Mouse (Mus musculus) cerebellum, adult 11 months (tissue): Measurements from ENCODE around the gene Tdp2.
A peak's percentile ranks its signal among the peaks of the same experiment; 100 is the strongest.

Experiments used
- DNase-seq: peaks from one replicate; pipeline ENCODE4 v3.0.0; 2022

Tdp2 gene

DNA sequence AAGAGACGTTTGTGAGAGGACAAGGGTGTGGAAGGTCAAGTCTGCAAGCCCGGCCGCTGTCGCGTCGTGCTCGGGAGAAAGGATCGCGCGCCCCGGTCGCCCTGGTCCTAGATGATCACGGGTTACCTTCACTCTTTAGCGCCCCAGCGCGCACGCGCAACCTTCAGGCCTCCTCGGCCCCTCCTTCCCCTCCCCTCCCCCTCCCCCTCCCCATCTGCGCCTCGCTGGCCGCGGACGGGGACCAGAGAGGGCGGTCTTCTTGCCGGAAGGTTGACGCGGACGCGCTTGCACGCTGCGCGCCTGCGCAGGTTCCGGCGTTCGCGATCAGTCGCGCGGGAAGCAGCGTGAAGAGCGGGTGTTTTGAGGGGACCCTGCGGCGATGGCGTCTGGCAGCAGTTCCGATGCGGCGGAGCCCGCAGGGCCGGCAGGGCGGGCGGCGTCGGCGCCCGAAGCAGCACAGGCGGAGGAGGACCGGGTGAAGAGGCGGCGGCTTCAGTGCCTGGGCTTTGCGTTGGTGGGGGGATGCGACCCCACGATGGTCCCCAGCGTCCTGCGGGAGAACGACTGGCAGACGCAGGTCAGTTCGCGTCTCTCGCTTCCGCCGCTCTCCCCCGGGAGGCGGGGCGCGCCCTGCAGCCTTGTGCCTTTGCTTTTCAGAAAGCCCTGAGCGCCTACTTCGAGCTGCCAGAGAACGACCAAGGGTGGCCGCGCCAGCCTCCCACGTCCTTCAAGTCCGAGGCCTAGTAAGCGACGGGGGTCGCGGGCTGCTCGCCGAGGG is at the start of gene Tdp2, which contains the start of gene Acot13:
Gene Tdp2 (plus strand): TSS at position 327 of the 778 bp plus-strand sequence.
Gene Acot13 (minus strand): TSS at position 188 of the 778 bp plus-strand sequence.
- DNase-seq = peak; percentile 93

DNA sequence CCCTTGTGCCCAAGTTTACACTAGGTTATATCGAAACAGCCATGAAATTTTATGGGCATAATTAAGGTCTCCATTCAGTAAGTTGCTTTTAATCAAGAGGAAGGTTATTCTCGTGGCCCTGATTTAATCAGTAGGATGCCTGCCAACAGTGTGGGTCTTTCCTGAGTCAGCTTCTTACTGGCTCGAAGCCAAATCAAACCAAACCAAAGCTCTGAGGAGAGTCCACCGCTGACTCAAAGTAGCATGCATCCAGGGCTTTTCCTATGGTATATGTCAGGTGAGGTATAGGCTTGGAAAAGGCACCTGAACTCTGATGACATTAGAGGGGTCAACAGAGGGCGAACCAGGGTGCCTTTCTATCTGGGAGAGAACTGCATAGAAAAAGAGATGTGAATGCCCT is 49.6 kb upstream of the Tdp2 start:
- DNase-seq = no peak

DNA sequence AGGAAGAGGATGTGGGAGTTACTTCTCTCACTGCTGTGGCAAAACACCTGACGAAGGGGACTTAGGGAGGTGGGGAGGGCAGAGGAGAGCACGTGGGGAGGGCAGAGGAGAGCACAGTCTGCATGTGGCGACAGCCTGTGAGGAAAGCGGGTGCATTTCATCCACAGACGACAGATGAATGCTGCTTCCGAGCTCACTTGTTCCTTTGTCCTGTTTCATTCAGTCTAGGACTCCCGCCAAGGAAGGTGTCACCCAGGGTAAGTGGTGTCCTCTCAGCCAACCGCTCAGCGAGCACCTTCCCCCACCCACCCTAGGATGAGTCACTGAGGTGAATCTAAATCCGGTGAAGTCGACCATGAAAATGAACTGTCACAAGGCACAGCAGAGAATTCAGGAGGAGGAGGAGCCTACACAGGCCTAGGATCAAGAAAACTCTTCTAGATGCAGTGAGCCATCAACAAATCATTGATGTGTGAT is 45.4 kb upstream of the Tdp2 start:
- DNase-seq = peak; percentile 55

DNA sequence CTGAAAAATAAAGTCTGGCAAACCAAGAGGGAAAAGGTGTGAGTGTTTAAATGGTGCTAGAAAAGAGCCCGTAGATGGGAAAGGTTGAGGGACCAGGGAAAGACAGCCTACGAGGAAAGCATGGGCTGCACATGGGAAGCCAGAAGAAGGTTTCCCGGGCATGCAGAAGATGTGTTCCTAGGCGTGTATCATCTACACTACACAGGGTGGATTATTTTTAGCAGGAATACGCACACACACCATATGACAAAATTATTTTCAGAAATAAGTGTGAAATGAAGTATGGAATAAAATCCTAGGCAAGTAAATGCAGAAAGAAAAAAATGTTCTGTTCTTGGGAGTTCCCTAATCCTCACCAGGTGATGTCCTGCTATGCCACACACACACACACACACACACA is 44.0 kb upstream of the Tdp2 start:
- no peak for DNase-seq

DNA sequence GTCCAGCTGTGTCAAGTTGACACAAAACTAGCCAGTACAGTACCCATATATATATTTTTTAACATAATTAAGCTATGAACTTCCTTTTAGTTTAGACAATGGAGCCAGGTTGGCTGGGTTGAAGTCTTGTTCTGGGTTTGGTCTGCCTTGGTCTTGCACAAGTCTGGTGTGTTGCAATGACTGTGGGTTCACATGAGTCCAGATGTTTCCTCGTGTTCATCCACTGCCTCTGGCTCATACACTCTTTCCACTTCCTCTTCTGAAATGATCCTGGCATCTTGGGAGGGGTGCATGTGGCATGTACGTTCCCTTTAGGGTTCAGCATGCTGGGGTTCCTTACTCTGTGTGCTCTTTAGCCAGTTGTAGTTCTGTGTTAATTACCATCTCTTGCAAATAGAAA is 40.1 kb upstream of the Tdp2 start:
- DNase-seq = no peak

DNA sequence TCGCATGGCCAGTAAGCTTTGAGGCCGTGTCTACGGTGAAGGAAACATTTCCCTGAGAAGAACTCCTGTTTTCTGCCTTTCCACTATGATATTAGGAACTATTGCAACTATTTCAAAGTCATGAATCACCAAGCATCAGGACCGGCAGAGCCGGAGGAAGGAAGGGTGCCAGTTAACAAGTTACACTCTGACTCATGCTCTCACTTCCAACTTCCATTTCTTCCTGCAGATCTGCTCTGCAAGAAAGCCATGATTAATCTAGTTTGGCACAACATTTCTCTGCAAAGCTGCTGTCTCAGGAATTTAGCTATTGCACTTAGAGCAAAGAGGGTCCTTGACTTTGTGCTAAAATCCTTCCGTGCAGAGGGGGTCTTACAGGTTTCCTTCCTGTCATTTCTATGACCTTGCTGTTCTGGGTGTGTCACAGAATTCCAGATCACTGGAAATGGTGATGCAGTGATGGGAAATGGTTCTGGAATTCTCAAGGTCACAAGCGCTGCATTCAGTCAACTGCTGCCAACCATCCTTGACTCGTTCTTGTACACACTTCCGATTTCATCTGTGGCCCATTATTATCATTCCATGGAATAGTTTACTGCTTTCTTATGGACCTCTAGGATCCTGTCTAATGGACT is 39.0 kb upstream of the Tdp2 start:
- DNase-seq = no peak

DNA sequence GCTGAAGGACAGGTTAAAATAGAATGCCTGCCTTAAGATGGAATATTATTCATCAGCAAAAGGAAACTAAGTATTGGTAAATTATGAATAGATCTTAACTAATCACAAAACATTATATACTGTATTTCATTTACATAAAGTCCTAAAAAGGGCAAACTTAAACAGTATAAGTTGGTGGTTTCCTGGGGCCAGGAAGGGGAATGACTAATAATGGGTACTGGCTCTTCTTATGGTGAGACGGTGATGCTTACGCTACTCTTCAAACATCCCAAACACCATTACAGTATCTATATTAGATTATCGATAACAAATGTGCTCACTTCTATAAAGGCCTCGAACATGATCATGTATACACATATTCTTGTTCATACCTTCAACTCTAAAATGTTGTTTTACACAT is 32.8 kb upstream of the Tdp2 start:
- no peak for DNase-seq

DNA sequence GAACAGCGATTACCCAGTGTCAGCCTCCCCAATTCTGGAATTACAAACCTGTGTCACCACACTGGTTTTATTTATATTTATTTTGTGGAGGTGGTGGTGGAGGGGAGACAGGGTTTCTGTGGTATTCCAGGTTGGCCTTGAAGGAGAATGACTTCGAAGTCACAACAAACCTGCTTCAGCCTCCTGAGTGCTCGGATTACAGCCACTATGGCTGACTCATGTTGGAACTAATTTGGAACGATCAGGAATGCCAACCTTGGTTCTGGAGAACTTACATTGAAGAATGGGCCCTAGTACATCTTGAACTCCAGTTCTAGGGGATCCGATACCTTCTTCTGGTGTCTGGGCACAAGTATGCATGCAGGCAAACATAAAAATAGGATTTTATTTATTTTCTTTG is 32.1 kb upstream of the Tdp2 start:
- no peak for DNase-seq

DNA sequence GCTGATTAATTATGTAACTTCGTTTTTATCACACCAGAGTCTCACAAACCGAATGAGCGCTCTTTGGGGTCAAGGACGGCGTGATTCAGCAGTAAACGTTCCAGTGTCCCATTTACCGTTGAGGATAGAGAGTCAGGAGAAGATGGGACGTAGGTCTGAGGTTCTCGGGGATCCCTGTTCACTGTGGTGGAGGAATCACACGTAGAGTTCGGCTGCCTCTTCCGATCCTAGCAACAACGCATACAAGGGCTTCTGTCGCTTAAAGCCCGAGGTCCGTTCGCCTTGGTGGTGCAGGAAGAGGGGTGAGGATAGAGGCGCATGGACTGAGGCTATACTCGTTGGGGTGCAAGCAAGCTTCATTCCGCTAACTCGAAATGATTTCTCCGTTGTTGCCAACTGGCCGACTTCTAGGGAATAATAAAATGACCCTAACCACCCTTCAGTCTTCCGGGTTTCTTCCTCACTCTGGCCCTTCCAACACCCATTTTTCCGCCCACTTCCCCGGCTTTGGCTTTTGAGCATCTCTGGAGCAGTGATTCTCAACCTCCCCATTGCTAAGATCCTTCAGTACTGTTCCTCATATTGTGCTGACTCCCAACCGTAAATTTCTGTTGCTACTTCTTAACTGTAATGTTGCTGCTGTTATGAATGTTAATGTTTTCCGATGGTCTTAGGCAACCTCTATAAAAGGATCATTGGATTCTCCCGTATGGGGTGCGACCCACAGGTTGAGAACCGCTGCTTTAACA is 31.4 kb upstream of the Tdp2 start:
- peak; percentile 50 for DNase-seq

DNA sequence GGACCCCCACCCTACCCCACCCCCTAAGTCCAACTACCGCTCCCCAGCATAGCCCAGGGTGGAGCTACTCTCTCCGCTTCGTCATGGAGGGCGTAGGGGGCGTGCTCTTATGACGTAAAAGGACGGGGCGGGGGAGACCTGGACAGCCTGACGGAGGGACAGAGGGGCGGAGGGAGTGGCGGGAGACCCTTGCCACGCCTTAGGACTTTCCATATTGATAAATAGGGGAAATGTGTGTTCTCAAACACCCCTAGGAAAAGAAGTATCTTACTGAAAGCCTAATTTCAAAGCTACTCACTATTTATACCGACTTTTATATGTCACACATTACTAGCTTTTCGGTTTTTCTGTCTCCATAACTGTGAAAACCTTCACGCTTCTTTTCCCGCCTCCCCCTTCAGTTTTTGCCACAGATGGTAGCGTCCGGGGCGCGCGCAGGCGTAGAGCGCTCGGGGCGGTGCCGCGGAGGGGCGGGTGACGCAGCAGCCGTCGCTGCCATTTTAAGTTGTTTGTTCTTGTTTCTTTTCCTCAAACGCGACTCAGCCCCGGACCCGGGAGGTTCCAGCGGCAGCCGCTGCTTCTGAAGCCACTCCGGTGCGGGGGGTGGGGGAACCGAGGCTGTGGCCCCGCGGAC is 30.7 kb upstream of the Tdp2 start:
- peak; percentile 96 for DNase-seq

DNA sequence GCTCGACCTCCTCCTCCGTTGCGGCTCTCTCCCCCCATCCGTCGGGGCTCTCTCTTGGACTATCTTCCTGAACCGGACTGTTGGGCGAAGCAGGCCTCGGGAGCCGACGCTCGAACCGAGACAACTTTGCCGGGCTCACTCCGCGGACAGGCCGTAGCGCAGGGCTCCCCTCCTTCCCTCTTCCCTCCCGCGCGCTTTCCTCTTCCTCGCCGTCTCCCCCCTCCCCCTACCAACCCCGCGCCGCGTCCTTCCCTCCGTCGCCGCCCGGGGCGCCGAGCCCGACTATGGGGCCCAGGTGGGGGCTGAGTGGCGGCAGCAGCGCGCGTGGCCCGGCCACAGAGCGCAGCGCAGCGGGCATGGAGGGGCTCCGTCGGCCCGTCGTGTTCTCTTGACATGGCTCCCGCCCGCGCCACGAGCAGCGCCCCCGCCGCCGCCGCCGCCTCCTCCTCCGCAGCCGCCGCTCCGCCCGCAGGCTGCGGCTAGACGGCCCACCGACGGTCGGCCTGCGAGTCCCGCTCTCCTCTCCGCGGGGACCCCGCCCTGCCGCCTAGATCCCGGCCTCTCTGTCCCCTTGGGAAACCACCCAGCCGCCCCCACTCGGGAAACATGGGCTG is 30.1 kb upstream of the Tdp2 start, which contains the start of gene BC005537:
Gene BC005537 (plus strand): TSS at position 350 of the 614 bp plus-strand sequence.
- peak; percentile 62 for DNase-seq

DNA sequence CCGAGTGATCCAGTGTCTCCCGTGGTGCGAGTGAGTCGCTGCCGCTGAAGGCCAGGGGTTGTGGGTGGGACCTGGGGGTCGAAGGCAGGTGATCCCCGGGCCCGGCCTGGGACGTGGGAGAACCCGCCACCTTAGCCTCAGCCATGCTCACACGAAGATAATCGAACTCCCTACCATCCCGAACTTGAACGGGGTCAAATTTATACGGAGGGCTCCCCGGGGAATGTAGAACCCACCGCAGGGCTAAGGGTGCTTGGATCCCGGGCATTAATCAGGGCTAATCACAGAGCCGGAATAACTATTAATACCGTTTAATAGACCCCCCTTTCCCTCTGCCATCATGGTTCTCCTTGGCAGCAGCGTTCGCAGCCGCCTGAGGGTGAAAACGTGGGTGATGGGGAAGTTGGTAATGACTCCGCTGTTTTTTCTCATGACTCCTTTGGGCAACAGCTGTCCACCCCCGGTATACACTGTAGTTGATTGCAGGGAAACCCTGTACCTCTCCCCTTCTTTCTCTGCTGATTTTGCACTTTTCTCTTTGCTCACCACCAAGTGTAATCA is 29.3 kb upstream of the Tdp2 start:
- peak; percentile 31 for DNase-seq

DNA sequence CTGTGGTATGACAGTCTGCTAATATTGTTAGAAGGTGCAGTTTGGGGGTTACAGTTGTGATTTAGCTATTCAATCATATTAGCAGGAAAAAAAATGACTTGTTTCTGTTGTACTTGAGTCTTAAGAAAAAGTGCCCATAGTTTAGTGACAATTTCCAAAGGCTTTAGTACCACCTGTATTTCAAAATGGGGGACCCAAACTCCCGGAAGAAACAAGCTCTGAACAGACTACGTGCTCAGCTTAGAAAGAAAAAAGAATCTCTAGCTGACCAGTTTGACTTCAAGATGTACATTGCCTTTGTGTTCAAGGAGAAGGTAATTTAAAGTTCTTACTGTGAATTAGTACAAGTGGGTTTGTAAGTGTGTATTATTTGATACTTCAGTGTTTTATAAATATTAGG is 28.3 kb upstream of the Tdp2 start:
- no peak for DNase-seq

DNA sequence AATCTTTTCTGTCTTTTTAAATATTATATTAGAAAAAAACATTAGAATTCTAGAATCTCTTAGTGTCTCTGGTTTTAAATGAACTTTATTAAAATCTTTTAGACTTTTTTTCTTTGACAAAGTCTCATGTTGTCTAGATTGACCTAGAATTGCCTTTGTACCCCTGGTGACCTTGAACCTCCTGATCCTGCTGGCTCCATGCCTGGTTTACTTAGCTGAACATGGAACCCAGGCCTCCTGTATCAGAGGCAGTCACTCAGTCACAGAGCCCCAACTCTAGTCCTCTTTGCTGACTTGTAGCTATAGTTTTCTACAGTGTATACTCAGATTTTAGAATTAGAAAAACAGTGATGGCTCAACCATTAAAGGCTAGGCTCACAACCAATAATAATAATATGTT is 25.4 kb upstream of the Tdp2 start:
- no peak for DNase-seq

DNA sequence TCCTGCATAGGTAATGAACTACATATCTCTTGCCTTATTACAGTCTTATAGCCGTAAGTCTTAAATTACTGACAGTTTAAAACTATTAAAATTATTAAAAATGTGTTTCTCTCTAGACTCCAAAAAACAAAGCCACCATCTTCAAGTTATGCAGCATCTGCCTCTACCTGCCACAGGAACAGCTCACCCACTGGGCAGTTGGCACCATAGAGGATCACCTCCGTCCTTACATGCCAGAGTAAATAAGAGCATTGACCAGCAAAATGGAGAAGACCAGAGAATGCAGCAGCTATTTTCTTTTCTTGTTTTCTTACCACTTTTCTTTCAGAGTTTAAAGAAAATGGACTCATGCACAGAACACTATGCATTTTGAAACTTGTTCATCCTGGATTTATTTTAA is 19.0 kb upstream of the Tdp2 start:
- DNase-seq = no peak

DNA sequence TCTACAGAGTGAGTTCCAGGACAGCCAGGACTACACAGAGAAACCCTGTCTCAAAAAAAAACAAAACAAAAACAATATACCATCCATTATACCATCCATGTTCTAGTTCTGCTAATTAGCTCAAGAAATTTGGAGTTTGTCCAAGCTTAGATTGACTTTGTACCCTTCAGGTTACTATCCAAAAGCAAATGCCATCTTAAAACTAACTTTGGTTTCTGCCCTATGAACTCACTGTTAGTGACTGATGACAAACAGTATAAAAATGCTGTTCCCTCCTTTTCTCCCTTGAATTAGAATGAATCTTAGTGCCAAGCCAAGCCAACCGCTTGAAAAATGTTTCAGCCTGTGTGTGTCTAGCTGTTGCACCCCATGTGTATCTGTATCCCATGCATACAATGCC is 16.9 kb upstream of the Tdp2 start:
- no peak for DNase-seq

DNA sequence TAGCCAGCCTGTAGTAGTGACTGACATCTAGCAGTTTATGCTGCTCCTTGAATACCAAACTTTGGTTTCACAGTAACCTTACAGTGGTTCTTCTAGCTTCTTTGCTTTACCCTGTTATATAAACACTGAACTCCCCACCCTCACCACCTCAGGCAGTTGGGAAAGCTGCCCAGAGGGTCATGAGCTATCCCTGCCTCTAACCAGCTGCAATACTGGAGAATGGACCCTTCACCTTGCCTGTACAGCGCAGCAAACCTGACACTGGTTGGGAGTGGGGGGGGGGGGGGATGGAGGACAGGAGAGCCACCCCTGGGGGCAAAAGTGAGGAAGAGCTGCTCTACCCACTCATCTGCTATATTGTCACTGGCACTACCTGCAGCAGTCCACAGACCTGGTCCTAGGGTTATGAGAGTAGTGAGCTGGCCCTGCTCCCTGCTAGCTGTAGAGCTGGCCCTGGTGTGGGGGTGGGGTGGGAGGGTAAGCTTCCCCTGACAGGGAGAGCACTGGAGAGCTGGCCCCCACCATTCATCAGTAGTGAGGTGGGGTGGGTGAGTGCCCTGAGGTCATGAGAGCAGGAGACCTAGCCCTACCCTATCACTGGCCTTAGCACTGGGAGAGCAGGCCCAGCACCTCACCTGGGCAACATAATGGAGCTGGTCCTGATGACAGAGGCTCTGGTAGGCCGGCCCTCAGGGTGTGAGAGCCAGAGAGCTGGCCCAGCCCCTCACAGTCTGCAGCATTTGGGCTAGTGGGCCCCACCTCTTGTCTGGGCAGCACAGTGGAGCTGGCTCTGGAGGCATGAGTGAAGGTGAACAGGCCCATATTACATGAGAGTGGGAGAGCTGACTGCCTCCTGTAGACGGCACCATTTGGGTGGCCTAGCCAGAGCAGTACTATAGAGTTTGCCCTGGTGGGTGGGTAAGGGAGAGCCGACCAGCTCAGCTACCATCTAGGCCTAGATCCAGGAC is 15.1 kb upstream of the Tdp2 start:
- DNase-seq = no peak

DNA sequence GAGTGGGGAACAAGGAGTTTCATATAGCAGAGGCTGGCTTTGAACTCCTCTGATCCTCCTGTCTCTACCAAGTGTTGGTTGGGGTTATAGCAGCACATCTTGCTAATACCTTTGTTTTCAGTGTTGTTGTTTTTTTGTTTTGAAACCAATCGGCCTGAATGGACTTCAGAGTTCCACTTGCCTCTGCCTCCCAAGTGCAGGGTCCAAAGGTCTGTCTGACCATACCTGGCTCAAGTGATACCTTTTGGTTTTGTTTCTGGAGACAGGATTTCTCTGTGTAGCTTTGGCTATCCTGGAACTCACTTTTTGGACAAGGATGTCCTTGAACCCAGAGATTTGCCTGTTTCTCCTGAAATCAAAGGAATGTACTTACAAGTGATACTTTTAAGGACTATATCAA is 11.5 kb upstream of the Tdp2 start:
- DNase-seq = no peak

DNA sequence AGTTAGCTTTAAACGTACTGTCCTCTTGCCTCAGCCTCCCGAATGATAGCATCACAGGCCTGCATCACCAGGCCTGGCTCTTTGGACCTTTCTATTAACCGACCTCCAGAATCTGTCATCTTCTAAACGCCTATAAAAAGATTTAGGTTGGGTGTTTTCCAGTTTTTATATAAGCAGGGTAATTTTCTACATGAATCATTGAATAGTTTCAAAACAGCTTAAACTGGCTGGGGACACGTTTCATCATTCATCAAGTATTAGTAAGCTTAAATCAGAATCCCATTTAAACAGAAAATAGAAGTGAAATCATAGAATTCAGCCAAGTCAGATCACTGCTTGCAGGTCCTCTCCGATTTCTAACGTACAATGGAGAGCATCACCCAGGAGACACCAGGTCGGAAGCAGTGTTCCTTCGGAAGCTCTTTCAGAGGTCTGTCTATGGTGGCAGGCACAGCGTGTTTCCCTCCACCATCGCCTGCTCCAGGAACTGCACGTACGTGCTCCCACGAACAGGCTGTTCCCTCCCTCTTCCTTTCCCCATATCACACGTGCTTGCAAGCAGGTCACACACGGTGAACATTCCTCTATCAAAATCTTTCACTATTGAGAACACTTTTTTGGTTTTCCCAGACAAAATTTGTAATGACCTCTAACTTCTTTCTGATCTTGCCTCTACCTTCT is 8.7 kb upstream of the Tdp2 start:
- no peak for DNase-seq

DNA sequence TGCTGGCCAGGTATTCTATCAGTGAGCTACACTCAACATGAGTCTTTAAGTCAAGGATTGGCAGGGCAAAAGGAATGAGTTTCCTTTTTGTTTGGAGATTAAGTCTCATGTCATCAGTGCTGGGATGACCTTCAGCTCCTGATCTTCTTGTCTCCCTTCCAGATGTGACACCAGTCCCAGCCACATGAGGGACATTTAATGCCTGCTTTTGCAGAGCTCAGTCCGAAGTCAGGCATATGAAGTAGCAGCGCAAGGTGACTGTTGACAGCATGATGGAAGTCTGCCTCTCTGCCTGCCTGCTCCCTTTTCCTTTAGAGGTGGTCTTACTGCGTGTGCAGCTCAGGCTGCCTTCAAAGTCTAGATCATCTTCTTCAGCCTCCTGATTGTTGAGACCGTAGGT is 6.8 kb upstream of the Tdp2 start:
- DNase-seq = no peak

DNA sequence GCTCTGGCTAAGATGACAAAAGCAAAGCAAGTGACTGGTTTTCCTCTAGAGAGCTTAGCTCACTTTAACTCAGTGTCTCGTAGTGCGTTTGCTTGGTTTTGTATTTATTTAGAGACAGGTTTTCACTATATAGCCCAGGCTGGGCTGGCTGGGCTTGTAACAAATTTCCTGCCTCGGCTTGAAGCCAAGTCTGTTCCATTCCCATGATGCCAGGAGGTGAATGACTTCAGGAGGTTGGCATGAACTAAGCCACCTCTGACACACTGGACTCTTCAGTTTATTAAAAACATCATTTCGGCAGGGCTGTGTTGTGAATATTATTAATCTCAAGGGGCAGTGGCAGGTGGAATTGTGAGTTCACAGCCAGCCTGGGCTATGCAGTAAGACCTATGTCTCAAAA is 5.9 kb upstream of the Tdp2 start:
- DNase-seq = peak; percentile 22
